Mouse (Mus musculus) CD8-positive naive resting alpha-beta T cell, adult 57 days (primary cell): ENCODE data around the gene Ugt2b37. TPM values are rescaled to one million over a fixed set of nuclear protein-coding genes. Genes with fewer than 3 reads are reported as not detected.

ENCODE experiments used
- total RNA-seq: library from RNA; stranded (reverse); gene quantifications from one replicate; pipeline ENCODE4 v1.2.4, GENCODE M21; 2023

The Ugt2b37 gene
- not detected for total RNA-seq

DNA sequence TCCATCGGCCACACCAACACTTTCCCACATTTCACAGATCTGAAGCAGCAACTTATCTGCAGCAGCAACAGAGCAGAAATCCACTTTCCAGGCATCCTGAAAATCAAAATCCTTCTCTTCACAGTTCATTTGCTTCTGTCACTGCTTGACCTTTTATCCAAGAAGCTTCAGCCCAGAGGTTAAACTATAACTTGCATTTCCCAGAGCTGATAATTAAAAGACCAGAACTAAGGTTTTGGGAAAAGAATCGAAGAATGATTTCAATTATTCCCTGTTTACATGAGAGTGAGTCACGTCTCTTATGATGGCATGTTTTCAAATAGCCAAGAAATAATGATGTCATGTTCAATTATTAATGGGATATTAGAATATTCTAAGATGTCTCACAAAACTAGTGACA, at the start of gene Ugt2b37:
Gene Ugt2b37 (minus strand): TSS at position 129 of the 400 bp plus-strand sequence.

Other genes starting within 250 kb of the Ugt2b37 start
- gene Ugt2b36, start 162.2 kb downstream of the Ugt2b37 start, total RNA-seq = not detected
- not detected for gene Ugt2b5, start 114.5 kb downstream of the Ugt2b37 start, total RNA-seq
- gene Ugt2a3, start 82.4 kb upstream of the Ugt2b37 start, total RNA-seq = not detected
- not detected for gene Ugt2b38, start 169.4 kb upstream of the Ugt2b37 start, total RNA-seq
- not detected for gene Ugt2a2, start 227.5 kb upstream of the Ugt2b37 start, total RNA-seq
- gene Gm43638, start 232.0 kb upstream of the Ugt2b37 start, total RNA-seq = not detected
- gene Ugt2a1, start 236.1 kb upstream of the Ugt2b37 start, total RNA-seq = not detected